Mouse (Mus musculus) hindbrain, embryonic 14.5 days (tissue): ENCODE results near the gene Ccdc116. TPM values are rescaled to one million over a fixed set of nuclear protein-coding genes. Genes with fewer than 3 reads are reported as not detected.

ENCODE experiments used
- ATAC-seq: fragments of 200-750 bp; cut with Nextera tagmentation; 2 replicates; pipeline ENCODE4 v1.8.0; 2017; ENCODE audit warnings: moderate number of reproducible peaks, mild to moderate bottlenecking, moderate TSS enrichment, moderate library complexity; ENCODE audit not compliant: low FRiP score
- DNase-seq: peaks from one replicate; pipeline ENCODE4 v3.0.0-alpha.2; 2015; ENCODE audit warnings: low spot score
- H3K27ac ChIP-seq: fragments of 300-500 bp; sonication (generic); 2 replicates; pipeline ENCODE4 v1.5.1; 2014; ENCODE audit warnings: mild to moderate bottlenecking, moderate library complexity
- H3K27me3 ChIP-seq: fragments of 300-500 bp; sonication (generic); 2 replicates; pipeline ENCODE4 v1.6.1; 2014; ENCODE audit warnings: mild to moderate bottlenecking, low read length, mixed read lengths; ENCODE audit not compliant: control insufficient read depth, insufficient read depth
- H3K36me3 ChIP-seq: fragments of 300-500 bp; sonication (generic); replicated peaks from 2 replicates; pipeline ENCODE4 v1.6.1; 2014; ENCODE audit not compliant: control insufficient read depth, insufficient read depth
- H3K4me1 ChIP-seq: fragments of 300-500 bp; sonication (generic); replicated peaks from 2 replicates; pipeline ENCODE4 v1.6.1; 2014; ENCODE audit warnings: antibody characterized with exemption, low read length, mixed read lengths; ENCODE audit not compliant: control insufficient read depth, insufficient read depth
- H3K4me2 ChIP-seq: fragments of 300-500 bp; sonication (generic); replicated peaks from 2 replicates; pipeline ENCODE4 v1.6.1; 2014; ENCODE audit warnings: mild to moderate bottlenecking, moderate library complexity
- H3K4me3 ChIP-seq: fragments of 300-500 bp; sonication (generic); replicated peaks from 2 replicates; pipeline ENCODE4 v1.5.1; 2014; ENCODE audit warnings: mild to moderate bottlenecking, low read length
- H3K9ac ChIP-seq: fragments of 300-500 bp; sonication (generic); 2 replicates; pipeline ENCODE4 v1.6.1; 2014
- H3K9me3 ChIP-seq: fragments of 300-500 bp; sonication (generic); 2 replicates; pipeline ENCODE4 v1.6.1; 2016; ENCODE audit warnings: low read length; ENCODE audit not compliant: control insufficient read depth
- WGBS: fragments of 180-500 bp; shearing (Covaris S2); extraction: QIAGEN DNeasy Blood & Tissue Kit; methylation state at CpG from one replicate; pipeline ENCODE4 v1.1.7; 2014; 5-methylcytosine and 5-hydroxymethylcytosine counted together
- polyA plus RNA-seq: library from polyadenylated mRNA; unstranded; fragments of >200 nt; fragmentation: Nextera tagmentation; extraction: Ambion mirVana; gene quantifications from 2 replicates; pipeline ENCODE4 v1.2.1, GENCODE M21; 2014

Gene Ccdc116
- polyA plus RNA-seq, 1 experiment from 2014 or later = 3.7 TPM

- Histone ChIP-seq H3K27ac (no peak overlapping the region), H3K4me2 (peak overlapping the region; percentile 74), H3K9ac (peak overlapping the region; percentile 52; the same call in 1 of the 2 replicates), H3K4me1 (peaks cover 14% of the 10 kb centered on the region), H3K36me3 (no peaks in the 10 kb centered on the region), H3K4me3 (peak overlapping the region; percentile 79), H3K9me3 (no peaks in the 10 kb centered on the region), H3K27me3 (no peaks in the 10 kb centered on the region)
- DNase-seq (no peak), ATAC-seq (no peak)
- 36% methylated on average over 7 of the region's 7 CpGs for WGBS
Observed at GRCm38 (mm10) chr16:17132906-17133200, 14.2 kb downstream of the Ccdc116 start.

GRCm38 (mm10) chr16:17132089-17132905, 14.7 kb downstream of the Ccdc116 start, which contains the start of gene Sdf2l1:
Gene Sdf2l1, minus strand, starts transcription at chr16:17132383.
- Histone ChIP-seq H3K27ac (peak within 1 kb of the TSS; percentile 80), H3K36me3 (no peaks in the 10 kb centered on the region), H3K27me3 (no peaks in the 10 kb centered on the region), H3K4me1 (peaks cover 14% of the 10 kb centered on the region), H3K9ac (peak within 1 kb of the TSS; percentile 72), H3K4me2 (peak within 1 kb of the TSS; percentile 74), H3K4me3 (peak within 1 kb of the TSS; percentile 79), H3K9me3 (no peaks in the 10 kb centered on the region)
- ATAC-seq (peak; percentile 99), DNase-seq (peak; percentile 98)
- WGBS = under 1% methylated on average over 46 of the region's 47 CpGs

- H3K36me3 ChIP-seq = no peaks in the 10 kb centered on the region
- peak overlapping the region; percentile 72 for H3K9ac ChIP-seq
- H3K4me3 ChIP-seq = peak overlapping the region; percentile 79
- peak overlapping the region; percentile 80 for H3K27ac ChIP-seq
- H3K4me1 ChIP-seq = peaks cover 14% of the 10 kb centered on the region
- no peaks in the 10 kb centered on the region for H3K27me3 ChIP-seq
- ATAC-seq (no peak), DNase-seq (no peak)
- H3K9me3 ChIP-seq = no peaks in the 10 kb centered on the region
- WGBS = 4% methylated on average over 42 of the region's 43 CpGs
- peak overlapping the region; percentile 74 for H3K4me2 ChIP-seq
Observed at GRCm38 (mm10) chr16:17131191-17132088, 15.6 kb downstream of the Ccdc116 start.

- Histone ChIP-seq H3K9me3 (no peaks in the 10 kb centered on the region), H3K27me3 (no peaks in the 10 kb centered on the region), H3K4me2 (no peak overlapping the region), H3K4me3 (no peak overlapping the region), H3K9ac (no peak overlapping the region), H3K4me1 (peaks cover 25% of the 10 kb centered on the region), H3K27ac (no peak overlapping the region), H3K36me3 (no peaks in the 10 kb centered on the region)
- DNase-seq = no peak
- ATAC-seq = no peak
- WGBS = 95% methylated on average over 1 of the region's 1 CpGs
Observed at GRCm38 (mm10) chr16:17127292-17127691, 19.7 kb downstream of the Ccdc116 start.

GRCm38 (mm10) chr16:17124871-17125520, 22.0 kb downstream of the Ccdc116 start, which contains the start of gene 2610318N02Rik:
Gene 2610318N02Rik, minus strand, starts transcription at chr16:17125167.
- peak within 1 kb of the TSS; percentile 40 for H3K4me3 ChIP-seq
- H3K4me2 ChIP-seq = peak within 1 kb of the TSS; percentile 75
- peak; percentile 91 for ATAC-seq
- no peak within 1 kb of the TSS for H3K27ac ChIP-seq
- H3K9ac ChIP-seq = peak within 1 kb of the TSS; percentile 50
- no peaks in the 10 kb centered on the region for H3K27me3 ChIP-seq
- H3K9me3 ChIP-seq = no peaks in the 10 kb centered on the region
- no peaks in the 10 kb centered on the region for H3K36me3 ChIP-seq
- H3K4me1 ChIP-seq = peaks cover 15% of the 10 kb centered on the region
- peak; percentile 85 for DNase-seq
- WGBS = under 1% methylated on average over 25 of the region's 25 CpGs

GRCm38 (mm10) chr16:17124119-17124870, 22.7 kb downstream of the Ccdc116 start:
- H3K36me3 ChIP-seq = no peaks in the 10 kb centered on the region

GRCm38 (mm10) chr16:17121569-17121968, 25.5 kb downstream of the Ccdc116 start:
- H3K9ac ChIP-seq = no peak overlapping the region
- H3K27ac ChIP-seq = no peak overlapping the region
- DNase-seq = no peak
- H3K27me3 ChIP-seq = no peaks in the 10 kb centered on the region
- WGBS = 44% methylated on average over 14 of the region's 14 CpGs
- peak overlapping the region; percentile 12; the same call in 1 of the 2 replicates for H3K4me3 ChIP-seq
- no peaks in the 10 kb centered on the region for H3K36me3 ChIP-seq
- H3K4me2 ChIP-seq = peak overlapping the region; percentile 39
- ATAC-seq = 0 out of 2 replicates have a peak, but pooled peaks have one; percentile 21
- no peaks in the 10 kb centered on the region for H3K9me3 ChIP-seq
- H3K4me1 ChIP-seq = peaks cover 15% of the 10 kb centered on the region

More at GRCm38 (mm10) chr16:17124119-17124870, 22.7 kb downstream of the Ccdc116 start:
- 2% methylated on average over 22 of the region's 22 CpGs for WGBS
- ATAC-seq = peak; percentile 38
- Histone ChIP-seq H3K27me3 (no peaks in the 10 kb centered on the region), H3K4me2 (peak overlapping the region; percentile 75), H3K4me3 (peak overlapping the region; percentile 40), H3K9me3 (no peaks in the 10 kb centered on the region), H3K27ac (no peak overlapping the region), H3K4me1 (peaks cover 15% of the 10 kb centered on the region), H3K9ac (peak overlapping the region; percentile 50)
- DNase-seq = no peak

- Histone ChIP-seq H3K4me2 (no peak overlapping the region), H3K36me3 (0 out of 2 replicates have a peak, but pooled peaks cover 4% of the 10 kb centered on the region), H3K4me1 (no peaks in the 10 kb centered on the region), H3K27ac (no peak overlapping the region), H3K4me3 (no peak overlapping the region), H3K9ac (no peak overlapping the region), H3K27me3 (no peaks in the 10 kb centered on the region), H3K9me3 (no peaks in the 10 kb centered on the region)
- 93% methylated on average over 5 of the region's 5 CpGs for WGBS
- DNase-seq (no peak), ATAC-seq (no peak)
Observed at GRCm38 (mm10) chr16:17117309-17117799, 29.7 kb downstream of the Ccdc116 start.
